Mouse (Mus musculus) layer of hippocampus, postnatal 14 days (tissue): ENCODE data around the gene Tmem120a. TPM values are rescaled to one million over a fixed set of nuclear protein-coding genes. Genes with fewer than 3 reads are reported as not detected.
A peak's percentile ranks its signal among the peaks of the same experiment; 100 is the strongest.

Experiments
- DNase-seq, 2 experiments: peaks; one replicate each; pipeline ENCODE4 v3.0.0; 2021 to 2022; ENCODE audit warnings: low spot score in 2 of 2, mixed read lengths in 1 of 2
- total RNA-seq, 2 experiments: library from RNA; stranded (reverse); gene quantifications; 2 replicates each; pipeline ENCODE4 v1.2.3; 2021

The Tmem120a gene
- total RNA-seq, 2 experiments from 2014 or later = 13.7 to 15.6 TPM

DNA sequence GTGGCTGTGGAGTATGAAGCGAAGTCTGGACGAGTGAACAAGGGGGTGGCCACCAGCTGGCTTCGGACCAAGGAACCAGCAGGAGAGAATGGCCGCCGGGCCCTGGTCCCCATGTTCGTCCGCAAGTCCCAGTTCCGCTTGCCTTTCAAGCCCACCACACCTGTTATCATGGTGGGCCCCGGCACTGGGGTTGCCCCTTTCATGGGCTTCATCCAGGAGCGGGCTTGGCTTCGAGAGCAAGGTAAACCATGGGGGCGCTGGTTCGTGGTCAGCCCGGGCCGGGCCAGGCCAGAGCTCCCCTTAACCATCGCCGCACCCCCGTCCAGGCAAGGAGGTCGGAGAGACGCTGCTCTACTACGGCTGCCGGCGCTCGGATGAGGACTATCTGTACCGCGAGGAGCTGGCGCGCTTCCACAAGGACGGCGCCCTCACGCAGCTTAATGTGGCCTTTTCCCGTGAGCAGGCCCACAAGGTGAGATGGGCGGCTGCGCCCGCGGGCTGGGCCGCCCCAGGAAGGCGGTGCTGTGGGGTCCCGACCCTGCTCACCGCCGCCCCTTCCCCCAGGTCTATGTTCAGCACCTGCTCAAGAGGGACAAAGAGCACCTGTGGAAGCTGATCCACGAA is 10.1 kb downstream of the Tmem120a start:
- DNase-seq = no peak

DNA sequence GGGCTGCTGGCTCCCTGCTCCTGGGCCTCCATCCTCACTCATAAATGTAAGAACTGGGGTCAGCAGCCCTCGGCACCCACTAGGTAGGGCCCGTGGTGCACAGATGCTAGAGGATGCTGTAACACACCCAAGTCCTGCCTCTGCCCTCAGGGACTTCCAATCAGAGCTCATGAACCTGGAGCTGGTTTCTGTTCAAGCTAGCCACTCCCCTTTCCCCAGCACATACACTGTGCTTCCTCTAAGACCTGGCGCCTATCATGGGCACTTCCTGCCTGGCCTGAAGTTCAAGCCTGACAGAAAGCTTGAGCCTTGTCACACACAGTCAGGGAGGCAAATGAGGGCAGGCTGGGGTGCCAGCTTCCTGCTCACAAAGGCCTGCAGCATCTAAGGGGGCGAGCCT is 11.2 kb downstream of the Tmem120a start:
- DNase-seq = no peak

- DNase-seq = no peak
Observed at GRCm38 (mm10) chr5:135731322-135731721, 12.9 kb downstream of the Tmem120a start.

- DNase-seq = no peak
Observed at GRCm38 (mm10) chr5:135730916-135731315, 13.3 kb downstream of the Tmem120a start.

GRCm38 (mm10) chr5:135730278-135730677 is 14.0 kb downstream of the Tmem120a start:
- DNase-seq = no peak

DNA sequence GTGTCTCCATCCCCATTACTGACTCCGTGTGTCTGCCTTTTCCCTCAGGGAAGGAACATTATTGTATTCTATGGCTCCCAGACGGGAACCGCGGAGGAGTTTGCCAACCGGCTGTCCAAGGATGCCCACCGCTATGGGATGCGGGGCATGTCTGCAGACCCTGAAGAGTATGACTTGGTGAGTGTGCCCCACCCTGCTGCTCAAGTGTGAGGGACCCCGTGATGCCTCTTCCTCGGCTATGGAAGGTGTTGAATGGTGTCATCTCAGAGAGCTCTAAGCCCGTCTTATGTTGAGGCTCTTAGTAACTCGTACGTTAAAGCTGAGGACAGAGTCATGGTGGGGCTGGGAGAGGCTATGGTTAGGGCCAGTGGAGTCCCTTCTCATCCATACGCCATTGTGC is 14.9 kb downstream of the Tmem120a start:
- no peak for DNase-seq

GRCm38 (mm10) chr5:135728361-135728760 is 15.9 kb downstream of the Tmem120a start:
- no peak for DNase-seq

GRCm38 (mm10) chr5:135727871-135728270 is 16.4 kb downstream of the Tmem120a start:
- no peak for DNase-seq

DNA sequence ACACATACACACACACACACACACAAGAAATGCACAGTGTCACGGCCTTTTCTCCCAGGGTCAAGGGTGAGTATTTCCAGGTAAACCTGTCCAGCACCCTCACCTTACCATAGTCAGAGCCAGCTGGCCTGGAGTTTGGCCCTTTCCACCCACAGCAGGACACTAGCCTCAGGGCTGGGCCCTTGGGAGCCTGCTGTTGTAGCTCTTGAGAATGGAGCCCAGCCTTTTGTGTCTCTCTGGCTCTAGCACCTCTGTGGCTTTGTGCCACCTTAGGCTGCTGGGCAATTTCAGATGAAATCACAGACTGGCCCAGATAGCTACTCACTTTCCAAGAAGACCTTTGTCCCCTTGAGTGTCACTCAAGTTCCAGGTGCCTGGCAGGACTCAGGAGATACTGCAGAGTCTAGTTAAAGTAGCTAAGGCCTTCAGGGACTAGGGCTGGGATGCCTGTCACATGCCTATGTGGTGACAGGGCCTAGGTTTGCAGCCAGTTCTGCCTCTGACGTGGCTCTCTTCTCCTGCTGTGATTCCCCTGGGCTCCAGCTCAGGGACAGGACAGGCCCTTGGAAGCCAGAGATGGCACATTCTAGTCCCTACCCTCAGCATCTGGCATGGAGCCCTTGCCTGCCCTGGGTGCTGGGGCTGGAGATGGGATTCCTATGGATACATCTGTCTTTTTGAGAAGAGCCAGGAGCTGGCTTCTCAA is 17.5 kb downstream of the Tmem120a start:
- no peak for DNase-seq

- no peak for DNase-seq
Observed at GRCm38 (mm10) chr5:135725991-135726390, 18.3 kb downstream of the Tmem120a start.

DNA sequence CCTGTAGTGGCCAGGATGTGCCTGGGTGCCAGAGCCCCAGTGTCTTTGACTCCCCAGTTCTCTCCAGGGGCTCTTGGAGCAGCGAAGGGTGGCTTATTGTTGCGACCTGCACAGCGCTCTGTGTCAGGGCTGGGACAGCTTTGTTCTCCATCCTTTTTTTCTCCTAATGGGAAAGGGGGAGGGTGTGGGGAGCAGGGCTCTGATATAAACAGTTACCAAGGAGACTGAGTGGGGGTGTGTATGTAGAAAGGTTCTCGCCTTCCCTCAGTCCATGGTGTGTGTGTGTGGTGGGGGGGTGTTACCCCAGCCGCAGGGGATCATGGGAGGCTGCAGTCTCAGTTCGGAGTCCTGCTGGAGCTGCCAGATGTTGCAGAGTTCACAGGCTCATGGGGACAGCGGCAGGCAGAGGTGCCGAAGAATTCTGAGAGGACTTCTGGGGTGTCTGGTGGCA is 18.8 kb downstream of the Tmem120a start:
- DNase-seq = peak; percentile 44 to 45

DNA sequence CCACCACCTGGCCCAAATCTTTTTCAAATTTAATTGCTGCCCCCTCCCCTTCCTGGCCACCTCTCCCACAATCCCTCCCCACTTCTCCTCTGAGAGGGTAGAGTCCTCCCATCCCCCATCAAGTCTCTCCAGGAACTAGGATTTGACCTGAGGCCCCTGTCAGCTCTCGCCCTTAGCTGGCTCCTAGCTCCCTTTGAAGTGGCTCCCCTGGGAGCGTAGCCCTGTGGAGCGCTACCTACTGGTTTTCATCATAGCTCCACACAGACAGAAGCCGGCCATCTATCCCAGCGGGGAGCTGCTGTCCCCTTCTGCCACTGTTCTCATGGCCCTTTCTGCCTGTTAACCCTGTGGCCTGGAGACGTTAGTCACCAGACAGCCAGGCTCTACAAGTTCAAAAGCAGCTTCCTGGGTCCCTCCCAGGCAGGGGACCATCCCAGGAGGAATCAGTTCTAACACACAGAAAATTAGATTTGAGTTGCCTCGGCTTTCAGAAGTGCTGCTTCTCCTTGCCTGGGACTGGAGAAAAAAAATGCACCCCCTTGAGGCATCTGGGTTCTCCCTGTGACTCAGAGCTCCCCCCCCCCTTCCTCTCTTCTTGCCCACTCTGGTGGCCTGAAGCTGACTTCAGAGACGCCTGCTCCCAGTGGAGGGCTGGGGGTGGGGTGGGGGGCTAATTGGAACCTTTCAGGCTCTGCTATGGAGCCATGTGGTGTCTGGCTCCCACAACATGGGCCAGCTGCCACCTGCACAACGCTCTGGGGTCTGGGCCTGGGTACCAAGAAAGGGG is 19.5 kb downstream of the Tmem120a start:
- no peak for DNase-seq

DNA sequence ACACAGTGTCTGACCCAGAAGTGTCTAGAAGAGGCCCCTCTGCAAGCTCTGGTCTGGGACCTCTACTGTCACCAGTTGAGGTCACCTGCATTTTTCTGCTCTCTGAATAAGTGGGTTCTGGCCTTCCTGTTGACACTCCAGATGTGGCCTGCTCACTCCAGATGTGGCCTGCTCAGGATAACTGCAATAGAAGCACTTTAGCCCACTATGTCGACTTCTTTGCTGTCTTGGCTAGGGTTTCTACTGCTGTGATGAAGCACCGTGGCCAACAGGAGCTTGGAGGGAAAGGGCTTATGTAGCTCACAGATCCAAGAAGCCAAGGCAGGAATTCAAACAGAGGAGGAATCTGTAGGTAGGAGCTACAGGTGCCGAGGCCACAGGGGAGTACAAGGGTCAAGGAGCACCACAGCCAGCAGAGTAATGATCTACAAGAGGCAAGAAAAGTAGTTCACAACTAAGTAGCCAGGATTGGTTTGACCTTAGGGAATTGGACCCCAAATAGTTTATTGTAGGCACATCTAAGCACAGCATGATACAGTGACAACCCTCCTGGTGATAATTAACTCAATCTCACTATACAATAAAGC is 21.0 kb downstream of the Tmem120a start:
- DNase-seq = no peak

- DNase-seq = peak; percentile 54 to 55
Observed at GRCm38 (mm10) chr5:135722121-135722520, 22.1 kb downstream of the Tmem120a start.

- DNase-seq = no peak
Observed at GRCm38 (mm10) chr5:135721076-135721475, 23.2 kb downstream of the Tmem120a start.

- DNase-seq = no peak
Observed at GRCm38 (mm10) chr5:135720121-135720520, 24.1 kb downstream of the Tmem120a start.

DNA sequence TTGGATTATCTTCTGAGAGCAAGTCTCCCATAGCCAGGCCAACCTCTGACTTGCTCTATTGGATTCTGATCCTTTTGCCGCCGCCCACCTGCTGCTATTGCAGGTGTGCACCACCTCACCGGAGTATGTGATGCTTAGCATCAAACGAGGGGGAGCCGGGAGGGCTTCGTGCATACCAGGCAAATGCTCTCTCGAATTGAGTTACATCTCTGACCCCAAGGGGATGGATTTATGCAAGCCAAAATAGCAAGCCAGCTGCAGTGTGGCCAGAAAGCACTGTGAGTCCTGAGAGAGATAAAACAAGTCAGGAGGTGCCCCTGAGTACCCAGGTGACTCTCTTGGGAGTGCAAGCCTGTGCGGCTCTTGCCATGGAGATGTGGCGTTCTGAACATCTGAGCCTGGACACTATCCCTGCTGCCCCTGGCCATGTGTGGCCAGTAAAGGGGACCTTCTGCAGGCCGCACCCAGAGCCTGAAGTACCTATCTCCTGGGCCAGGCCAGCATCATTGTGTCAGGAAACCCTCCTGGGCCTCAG is 24.6 kb downstream of the Tmem120a start:
- DNase-seq = no peak

- no peak for DNase-seq
Observed at GRCm38 (mm10) chr5:135715624-135716023, 28.6 kb downstream of the Tmem120a start.

DNA sequence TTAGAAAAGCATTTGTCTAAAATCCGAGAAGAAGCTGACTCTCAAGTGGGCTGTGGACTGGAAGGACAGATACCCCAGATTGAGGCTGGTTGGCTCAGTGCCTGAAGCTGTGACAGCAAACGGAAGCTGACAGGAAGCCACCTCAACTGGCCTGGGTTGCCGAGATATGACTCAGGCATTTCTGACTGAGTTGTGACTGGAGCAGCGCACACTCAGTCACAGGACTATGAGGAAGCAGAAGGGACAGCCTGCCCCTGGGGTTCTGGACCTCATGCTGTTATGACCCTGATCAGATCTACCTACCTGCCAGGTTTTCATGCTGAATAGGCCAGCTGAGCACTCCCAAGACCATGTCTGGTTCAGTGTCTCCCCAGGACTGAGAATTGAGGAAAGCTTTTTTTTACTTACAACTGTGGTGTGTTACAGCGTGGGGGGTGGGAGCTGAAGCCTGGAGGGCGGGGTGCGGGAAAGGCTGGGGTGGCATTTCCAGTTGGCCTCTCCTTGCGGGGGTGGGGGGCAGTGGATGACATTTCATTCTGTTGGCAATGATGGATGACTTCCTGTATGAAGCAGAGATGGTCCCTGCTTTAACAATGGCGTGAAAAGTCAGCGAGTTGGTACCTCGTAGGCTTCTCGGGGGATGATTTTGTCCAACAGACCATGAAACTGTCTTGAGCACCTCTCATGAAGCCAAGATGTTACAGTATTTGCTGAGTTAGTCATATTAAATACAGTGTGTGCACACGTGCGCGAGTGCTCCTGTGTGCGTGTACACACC is 30.6 kb downstream of the Tmem120a start:
- peak; percentile 42 to 53 for DNase-seq

- DNase-seq = peak in 1 of 2 experiments; percentile 78
Observed at GRCm38 (mm10) chr5:135712803-135713202, 31.4 kb downstream of the Tmem120a start.
